Mouse (Mus musculus) lung, postnatal 14 days (tissue): Measurements from ENCODE around the gene Aqp5.

Source experiments
- DNase-seq: peaks from one replicate; pipeline ENCODE4 v3.0.0; 2021

Gene Aqp5

DNA sequence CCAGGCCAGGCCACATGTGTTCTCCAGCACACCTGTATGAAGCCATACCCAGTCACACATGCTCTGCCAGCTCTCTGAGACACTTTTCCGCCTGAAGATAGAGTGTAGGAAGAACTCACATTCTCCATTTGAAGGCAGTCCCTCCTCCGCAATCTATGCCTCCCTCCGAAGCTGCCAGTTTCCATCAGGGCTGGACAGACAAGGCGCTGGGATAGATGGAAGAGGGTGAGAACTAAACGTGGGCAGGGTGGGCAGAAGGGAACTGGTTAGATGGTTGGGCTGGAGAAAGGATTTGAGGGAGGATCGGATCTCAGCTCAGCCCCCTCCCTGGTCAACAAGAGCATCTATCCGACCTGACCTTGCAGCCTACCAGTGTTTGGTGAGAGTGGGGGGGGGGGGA is 6.3 kb downstream of the Aqp5 start:
- no peak for DNase-seq

DNA sequence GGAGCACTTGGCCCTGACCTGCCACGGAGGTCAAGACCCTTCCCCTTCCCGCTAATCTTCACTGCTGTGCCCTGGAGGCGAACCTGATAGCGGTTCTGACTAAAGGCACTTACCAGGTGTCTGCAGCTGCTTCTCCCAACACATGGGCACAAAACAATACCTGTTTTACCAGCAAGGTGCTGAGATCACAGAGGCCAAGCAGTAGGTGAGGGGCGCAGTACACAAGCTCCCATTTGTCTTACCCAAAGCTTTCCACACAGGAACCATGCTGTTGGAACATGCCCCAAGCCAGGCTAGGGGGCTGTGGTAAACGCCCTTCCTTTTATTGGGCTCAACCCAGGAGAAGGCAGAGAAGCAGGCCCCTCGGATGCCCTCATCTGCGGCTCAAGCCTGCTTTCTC is 7.0 kb downstream of the Aqp5 start:
- no peak for DNase-seq

DNA sequence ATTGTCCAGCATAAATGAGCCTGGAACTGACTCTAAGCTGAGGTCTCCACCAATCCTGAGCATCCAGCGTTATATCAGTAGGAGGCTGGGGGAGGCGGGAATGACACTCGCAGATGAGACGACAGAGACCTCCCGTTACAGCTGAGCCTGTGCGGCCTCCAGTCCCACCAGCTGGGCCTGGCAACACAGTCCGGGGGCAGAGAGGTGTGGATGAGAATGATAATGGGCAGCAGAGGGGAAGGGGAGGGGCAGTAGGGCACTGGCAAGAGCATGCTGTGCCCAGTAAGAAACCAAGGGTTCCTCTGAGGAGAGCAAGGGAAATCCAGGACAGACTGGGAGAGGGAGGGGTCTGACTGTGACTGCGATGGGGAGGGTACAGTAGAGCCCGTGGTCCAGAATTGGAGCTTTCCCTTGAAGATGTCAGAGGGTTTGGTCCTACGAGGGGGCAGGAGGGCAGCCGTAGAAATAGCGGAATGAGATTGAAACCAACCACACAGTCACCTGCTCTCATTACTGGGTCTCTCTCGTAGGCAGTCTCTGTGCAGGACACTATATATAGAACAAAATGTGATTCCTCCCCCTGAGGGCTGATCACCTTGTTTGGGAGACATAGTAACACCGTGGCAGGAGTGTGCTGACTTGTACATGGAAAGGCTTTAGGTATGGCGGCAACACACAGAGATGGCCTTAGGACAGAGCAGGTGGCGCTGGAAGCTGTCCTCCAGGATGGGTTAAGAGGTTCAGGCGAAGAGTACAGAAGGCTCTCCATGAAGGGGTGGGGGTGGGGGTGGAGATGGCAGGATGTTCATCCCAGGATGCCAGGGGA is 8.9 kb downstream of the Aqp5 start:
- no peak for DNase-seq

DNA sequence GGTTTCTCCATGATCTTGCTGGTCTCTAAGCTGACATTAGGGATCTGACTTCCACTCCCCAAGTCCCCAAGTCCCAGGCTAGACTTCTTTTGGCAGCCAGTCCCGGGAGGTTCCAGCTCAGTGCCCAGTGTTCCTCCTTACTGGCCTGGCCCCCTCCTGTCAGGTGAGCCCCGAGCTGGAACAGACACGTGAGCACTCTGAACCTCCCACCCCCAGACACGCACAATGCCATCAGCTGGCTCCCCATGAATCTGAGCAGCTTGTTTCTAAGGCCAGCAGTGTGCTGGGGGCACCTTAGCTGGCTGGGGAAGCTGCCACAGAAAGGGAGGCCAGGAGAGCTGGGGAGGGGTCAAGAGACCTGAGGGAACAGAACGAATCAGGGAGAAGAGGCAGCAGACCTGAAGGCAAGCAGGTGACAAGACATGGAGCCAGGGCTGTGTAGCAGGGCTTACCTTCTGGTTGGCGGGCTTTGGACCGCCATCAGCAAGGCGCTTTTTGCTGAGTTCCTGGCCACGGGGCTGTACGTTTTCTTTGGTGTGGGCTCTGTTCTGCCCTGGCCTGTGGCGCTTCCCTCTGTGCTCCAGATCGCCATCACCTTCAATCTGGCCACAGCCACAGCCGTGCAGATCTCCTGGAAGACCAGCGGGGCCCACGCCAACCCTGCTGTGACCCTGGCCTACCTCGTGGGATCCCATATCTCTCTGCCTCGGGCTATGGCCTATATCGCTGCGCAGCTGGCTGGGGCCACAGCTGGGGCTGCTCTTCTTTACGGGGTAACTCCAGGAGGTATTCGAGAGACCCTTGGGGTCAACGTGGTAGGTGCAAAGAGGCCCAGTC is 10.6 kb downstream of the Aqp5 start, which contains the start of gene Aqp6:
Gene Aqp6, plus strand, starts transcription at position 415 of the 837 bp plus-strand sequence.
- DNase-seq: no peak

DNA sequence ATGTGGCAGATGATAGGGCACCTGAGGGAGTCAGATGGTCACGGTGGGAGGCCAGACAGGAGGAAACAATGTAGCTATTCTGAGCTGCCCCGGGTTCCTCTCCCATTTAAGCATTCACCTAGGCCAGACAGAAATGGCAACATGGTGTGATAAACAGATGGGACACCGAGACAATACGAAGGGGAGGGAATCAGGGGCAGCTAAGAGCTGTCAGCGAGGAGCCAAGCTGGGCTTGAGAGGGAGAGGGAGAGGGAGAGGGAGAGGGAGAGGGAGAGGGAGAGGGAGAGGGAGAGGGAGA is 11.2 kb downstream of the Aqp5 start:
- no peak for DNase-seq

DNA sequence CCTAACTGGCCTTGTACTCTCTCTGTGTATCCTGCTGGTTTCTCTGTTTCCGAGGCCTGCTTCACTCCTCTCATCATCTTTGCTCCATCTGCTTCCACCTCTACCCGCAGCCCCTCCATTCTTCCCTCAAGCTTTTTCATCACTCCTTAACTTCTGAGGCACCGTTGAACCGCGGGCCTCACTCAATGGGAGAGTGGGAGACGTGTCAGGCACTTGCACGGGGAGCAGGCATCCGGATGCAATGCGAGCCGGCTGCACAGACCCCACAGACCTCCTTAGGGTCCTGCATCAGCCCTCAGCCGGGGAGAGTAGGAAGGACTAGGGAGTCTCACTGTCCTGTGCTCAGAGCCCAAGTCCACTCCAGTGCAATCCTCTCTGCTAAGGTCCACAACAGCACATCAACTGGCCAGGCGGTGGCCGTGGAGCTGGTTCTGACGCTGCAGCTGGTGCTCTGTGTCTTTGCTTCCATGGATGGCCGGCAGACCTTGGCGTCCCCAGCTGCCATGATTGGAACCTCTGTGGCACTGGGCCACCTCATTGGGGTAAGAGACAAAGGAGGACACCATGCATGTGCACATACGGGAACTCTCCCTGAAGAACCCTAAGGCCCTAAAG is 11.7 kb downstream of the Aqp5 start:
- no peak for DNase-seq

DNA sequence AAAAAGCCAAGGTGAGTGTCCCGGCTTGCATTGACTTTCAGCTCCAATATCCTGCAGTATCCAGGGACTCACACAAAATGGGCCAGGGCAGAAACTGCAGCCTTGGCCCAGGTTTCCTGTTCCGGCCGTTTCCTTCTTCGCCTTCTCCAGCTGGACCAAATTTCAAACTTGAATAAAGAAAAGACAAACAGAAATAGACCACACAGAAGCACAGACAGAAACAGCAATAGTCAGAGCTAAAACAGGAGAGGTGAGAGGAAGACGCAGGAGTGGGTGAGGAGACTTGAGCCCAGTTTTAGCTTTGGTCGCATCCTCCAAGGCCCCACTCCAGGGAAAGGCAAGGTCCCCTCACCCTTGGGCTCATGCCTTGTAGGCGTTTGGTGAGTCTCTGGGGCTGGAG is 12.6 kb downstream of the Aqp5 start:
- DNase-seq: no peak

DNA sequence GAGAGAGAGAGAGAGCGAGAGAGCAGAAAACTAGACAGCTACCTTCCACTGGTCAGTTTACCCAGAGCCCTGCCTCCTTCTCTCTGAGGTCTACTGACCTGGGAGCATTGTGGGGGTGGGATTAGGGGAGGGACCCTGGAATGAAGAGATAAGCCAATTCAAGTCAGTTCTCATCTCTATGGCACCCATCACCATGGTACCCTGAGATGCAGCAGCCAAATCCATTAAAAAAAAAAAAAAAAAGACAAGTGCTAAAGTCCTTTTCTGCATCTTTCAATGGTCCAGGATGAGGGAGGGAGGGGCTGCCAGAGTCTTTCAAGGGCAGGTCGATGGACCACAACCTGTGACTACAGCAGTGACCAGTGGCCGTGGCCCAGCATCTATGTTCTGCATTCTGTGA is 15.0 kb downstream of the Aqp5 start:
- no peak for DNase-seq

DNA sequence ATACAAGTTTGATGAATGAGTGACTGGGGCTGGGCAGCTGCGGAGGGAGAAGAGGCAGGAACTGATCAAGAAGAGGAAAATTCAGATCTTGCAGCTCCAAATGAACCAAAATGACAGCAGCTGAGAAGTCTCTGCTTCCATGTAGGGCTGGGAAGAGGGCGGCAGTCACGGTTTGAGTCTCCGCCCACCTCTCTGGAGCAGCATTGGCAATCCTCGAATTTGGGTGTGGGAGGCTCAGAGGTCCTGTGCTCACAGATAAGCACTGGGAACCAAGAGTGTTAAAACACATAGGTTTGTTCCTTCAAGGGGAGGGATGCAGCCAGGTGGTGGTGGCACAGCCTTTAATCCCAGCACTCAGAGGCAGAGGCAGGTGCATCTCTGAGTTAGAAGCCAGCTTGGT is 15.9 kb downstream of the Aqp5 start:
- no peak for DNase-seq

DNA sequence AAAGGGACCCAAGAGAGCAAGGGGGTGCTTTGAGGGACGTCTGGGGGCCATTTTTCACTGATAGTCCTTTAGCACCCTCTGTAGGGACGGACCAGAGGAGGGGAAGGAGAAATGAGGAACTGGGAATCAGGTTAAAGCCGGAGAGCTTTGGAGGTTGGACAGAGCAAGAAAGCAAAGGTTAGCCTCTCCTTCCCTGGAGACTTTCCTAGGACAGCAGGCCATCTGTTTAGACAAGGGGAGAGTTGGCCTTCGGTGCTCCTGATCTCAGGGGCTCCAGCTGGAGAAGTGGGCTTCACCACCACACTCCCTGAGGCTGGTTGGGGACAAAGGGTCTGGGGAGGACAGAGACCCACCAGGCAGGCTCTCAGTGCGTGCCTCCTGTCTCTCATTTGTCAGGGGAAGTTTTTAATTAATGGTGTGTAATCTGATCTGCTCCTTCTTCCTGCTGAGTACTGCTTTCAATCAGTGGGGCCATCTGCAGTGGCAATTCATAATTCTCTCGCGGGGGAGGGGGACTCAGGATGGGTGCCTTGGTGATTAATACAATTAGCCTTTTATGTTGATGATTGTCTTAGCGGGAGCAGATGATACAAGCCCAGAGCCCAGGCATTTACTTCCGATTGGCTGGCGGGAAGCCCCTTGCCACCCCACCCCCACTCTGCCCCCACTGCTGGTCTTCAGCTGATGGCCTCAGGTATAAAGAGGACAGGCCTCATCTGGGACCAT is 17.0 kb downstream of the Aqp5 start:
- no peak for DNase-seq

DNA sequence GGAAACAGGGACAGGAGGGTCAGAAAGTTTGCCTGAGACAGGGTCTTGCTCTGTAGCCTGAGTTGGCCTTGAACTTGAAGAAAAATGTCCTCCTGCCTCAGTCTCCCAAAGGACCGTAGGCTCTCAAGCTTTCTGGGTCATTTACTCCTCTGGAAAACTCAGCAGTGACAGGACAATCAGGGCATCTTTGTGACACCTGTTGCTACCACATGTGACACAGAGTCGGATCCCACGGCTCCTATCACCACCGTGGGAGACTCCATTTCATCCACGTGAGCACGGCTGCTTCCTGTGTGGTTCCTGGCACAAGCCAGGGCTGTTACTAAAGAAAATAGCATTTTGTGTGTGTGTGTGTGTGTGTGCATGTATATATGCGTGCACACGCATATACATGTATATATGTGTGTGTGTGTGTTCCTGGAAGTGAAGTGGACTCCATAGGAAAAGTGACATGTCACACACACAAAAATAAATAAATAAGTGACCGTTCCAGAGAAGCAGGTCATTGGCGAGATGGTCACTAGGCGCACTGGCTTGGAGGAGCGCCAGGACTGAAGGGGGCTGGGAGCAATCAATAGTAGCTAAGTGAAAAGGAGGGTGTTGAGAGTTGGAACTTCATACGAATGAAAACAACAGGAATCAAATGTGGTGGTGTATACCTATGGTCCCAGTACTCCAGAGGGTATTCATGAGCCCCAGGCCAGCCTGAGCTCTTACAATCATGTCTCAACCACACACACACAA is 18.0 kb downstream of the Aqp5 start:
- no peak for DNase-seq

DNA sequence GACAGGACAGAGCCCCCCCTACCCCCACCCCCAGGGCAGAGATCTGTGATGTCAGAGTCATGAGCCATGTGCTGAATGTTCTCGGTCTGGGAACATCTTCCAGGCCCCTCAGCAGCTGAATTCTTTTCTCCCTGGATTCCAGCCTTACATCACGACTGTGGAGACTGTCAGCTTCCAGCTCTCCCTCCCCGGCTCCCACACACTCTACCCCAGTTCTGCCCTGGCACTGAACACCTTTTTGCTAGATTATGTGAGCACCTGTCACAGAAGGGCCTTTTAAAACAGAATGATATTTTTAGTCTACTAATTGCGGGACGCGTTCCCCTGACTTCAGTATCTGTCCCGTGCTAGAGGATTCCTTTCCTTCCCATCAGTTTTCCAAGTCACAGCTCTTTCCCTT is 21.0 kb downstream of the Aqp5 start:
- DNase-seq: no peak

DNA sequence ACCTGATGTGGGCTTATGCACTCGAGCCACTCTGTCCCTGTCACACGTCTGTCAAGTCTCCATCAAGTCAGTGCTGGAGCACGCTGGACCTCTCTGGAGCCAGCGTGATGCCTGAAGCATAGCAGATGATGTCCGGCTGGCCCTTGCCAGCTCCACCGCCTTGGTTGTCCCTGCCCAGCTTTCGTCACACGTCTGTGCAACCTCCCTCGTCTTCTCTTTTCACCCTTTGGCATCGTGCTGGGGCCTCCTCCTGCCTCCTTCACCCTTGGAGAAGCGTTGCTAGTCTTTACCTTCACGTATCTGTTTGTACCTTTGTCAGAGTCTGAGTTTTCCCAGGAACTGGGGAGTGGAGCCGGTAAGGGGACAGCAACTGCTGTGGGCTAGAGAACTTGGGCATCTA is 23.7 kb downstream of the Aqp5 start:
- DNase-seq: peak; percentile 37

DNA sequence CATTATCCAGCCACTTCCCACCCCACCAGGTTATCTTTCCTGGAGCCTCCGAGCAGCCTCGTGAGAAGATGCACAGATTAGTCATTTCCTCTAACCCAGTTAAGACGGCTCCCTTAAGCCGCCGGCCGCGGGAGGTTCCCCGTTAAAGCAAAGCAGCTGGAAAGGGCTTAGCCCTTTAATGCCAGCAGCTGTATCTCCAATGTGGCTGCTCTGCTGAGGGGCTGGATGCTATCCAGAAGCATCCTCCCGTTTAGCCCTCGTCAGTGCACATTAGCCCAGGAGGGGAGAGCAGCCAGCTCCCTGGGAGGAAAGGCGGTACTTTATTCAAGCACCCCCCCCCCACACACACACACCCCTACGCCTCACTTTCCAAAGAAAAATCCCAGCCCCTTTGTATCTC is 24.2 kb downstream of the Aqp5 start:
- no peak for DNase-seq

DNA sequence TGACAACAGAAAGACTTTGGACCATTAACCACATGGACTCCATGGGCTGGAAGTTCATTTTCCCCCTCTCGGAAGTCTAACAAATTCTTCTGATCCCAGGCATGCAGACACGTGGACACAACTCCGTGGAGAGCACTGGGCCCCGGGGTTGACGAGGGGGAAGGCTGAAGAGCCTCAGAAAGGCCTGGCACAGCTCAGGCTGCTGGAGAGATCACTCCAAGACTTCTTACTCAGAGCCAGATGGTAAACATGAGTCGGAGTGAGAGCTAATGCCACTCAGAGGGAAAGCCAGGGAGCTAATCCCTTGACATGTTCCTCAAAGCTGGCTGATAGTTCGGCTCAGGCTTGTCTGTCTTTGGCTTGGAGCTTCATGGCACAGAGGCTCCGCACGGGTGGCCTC is 24.7 kb downstream of the Aqp5 start:
- no peak for DNase-seq

DNA sequence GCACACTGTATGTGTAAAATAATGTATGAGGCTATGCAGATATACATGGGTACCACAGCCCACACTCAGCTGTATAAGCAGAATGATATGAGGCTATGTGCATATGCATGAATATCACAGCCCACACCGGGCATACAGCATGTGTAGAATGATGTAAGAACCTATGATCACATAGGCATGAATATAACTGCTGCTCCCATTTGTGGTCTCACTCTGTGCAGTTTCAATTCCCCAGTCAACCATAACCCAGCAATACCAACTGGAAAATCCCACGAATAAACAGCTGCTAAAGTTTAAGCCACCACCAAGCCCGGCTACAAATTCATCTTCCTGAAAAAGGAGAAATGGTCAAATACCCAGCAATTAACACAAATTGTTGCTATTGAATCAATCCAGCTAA is 28.0 kb downstream of the Aqp5 start:
- no peak for DNase-seq

DNA sequence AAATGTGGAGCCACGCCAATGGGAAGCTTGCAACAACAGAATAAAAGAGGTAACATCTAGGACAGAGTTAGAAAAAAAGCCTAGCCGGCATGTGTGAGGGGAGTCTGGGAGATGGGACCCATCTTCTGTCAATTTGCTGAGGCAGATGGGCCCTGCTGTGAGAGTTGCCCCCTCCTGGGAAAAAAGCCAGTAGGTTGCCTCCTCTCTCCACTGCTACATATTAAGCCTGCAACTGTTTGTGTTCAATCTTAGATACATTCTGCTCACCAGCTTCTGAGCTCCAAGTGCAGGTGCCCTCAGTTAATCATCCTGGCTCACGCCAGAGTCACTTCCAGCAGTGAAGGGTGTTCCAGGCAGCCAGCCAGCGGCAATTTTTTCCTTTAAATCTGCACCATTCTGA is 29.2 kb downstream of the Aqp5 start:
- DNase-seq: no peak

DNA sequence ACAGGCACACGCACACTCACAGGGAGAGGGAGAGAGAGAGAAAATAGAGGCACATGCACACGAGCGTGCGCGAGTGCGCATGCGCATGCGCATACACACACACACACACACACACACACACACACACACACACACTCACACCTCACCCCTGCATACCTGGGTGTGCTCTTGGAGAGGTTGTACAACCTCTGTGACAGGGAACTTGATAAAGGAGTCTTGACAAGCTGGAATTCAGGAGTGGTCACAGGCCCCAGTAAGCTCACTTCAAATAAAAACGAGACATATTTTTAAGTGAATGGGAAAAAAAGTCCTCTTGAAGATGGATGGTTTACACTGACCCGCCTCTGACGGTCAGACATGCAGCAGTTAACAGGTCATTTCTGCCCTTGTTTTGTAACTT is 31.5 kb downstream of the Aqp5 start:
- no peak for DNase-seq

DNA sequence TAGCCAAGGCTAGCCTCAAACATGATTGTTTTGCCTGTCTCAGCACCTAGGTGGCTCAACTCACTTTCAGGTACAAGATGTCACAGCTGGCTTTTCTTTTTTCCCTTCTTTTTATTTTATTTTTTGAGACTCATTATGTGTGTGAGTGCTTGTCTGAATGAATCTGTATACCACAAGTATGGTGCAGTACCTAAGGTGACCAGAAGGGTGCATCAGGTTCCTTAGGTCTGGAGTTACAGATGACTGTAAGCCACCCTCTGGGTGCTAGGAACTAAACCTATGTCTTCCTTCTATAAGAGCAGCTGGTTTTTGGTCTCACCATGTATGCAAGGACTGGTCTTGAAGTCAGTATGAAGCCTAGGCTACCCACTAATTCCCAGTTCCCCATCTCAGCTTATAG is 41.0 kb downstream of the Aqp5 start:
- no peak for DNase-seq

DNA sequence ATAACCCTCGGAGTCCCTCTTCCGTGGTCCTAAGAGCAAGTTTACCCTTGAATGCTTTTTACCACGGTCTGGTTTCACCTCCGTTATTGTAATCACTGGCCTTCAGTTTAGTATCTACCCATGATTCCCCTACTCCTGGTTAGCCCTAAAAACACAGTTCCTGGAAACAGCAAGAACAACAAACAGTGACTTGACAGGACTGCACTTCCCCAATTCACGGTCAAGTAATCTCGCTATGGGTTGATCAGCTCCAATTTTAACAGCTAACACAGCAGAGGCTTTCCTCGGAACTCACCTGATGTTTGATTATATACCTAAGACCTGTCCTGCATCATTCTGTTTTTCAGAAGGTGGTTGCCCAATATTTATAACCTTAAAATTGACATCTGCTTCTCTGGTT is 44.1 kb downstream of the Aqp5 start:
- DNase-seq: no peak

DNA sequence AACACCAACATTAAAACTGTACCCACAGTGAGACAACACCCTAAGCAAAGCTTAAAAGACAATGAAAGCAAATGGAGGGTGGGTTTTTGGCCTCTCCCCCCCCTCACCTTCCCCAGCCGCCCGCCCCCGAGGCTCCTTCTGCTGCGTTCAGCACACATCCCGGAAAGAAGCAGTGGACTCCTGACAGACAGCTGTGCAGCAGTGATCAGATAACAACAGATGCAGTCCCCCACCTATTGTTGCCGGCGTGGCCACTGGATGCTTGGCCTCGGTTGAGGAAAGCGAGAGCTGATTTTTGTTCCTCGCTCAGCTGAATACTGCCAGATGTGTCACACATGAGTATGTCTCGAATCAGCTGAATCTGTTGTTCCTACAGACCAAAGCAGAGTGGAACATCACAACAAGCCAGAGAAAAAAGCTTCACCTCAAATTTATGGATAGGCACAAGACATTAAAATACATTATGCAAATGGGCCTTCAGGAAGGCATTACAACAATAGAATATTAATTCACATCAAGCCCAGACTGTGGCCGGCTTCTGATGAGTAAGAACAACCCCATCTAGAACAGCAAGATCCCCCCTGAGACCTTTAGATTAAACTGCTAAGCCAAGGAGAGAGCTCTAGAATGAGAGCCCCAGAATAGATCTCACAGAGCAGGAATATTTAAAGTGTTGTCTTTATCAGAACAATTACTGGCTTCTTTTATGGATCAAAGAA is 47.0 kb downstream of the Aqp5 start:
- DNase-seq: no peak

DNA sequence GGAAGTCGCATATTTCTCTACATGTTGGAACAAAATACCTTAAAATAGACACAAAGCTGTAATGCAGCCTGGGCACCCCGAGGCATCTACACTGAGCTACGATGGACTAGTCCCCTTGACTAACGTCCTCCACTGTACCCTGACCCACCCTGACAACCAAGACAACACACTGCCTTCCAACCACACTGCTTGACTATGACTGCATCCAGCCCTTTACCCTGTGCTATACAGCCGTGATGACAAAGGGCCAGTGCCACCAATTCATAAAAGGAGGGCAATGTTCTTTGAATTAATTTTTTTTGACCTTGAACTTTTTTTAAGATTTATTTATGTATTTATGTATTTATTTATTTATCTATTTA is 47.5 kb downstream of the Aqp5 start:
- no peak for DNase-seq
